Mouse (Mus musculus) forebrain, embryonic 16.5 days (tissue): ENCODE results near the gene Nedd9. TPM values are rescaled to one million over a fixed set of nuclear protein-coding genes. Genes with fewer than 3 reads are reported as not detected.

Experiments used
- ATAC-seq: fragments of 200-750 bp; cut with Nextera tagmentation; 2 replicates; pipeline ENCODE4 v1.8.0; 2017; ENCODE audit warnings: mild to moderate bottlenecking, moderate library complexity
- H3K27ac ChIP-seq: fragments of 300-500 bp; sonication (generic); 2 replicates; pipeline ENCODE4 v1.5.1; 2014; ENCODE audit warnings: low read length, control low read depth
- H3K27me3 ChIP-seq: fragments of 300-500 bp; sonication (generic); replicated peaks from 2 replicates; pipeline ENCODE4 v1.6.1; 2014; ENCODE audit warnings: low read length; ENCODE audit not compliant: control insufficient read depth, insufficient read depth
- H3K36me3 ChIP-seq: fragments of 300-500 bp; sonication (generic); 2 replicates; pipeline ENCODE4 v1.6.1; 2014; ENCODE audit not compliant: control insufficient read depth, insufficient read depth
- H3K4me1 ChIP-seq: fragments of 300-500 bp; sonication (generic); replicated peaks from 2 replicates; pipeline ENCODE4 v1.6.1; 2014; ENCODE audit warnings: low read length; ENCODE audit not compliant: control insufficient read depth, insufficient read depth
- H3K4me2 ChIP-seq: fragments of 300-500 bp; sonication (generic); 2 replicates; pipeline ENCODE4 v1.6.1; 2014; ENCODE audit warnings: mild to moderate bottlenecking, low read length, control low read depth
- H3K4me3 ChIP-seq: fragments of 300-500 bp; sonication (generic); replicated peaks from 2 replicates; pipeline ENCODE4 v1.5.1; 2014; ENCODE audit warnings: mild to moderate bottlenecking, low read length, control low read depth
- H3K9ac ChIP-seq: fragments of 300-500 bp; sonication (generic); replicated peaks from 2 replicates; pipeline ENCODE4 v1.6.1; 2014; ENCODE audit warnings: low read depth, low read length, control low read depth
- H3K9me3 ChIP-seq: fragments of 300-500 bp; sonication (generic); 2 replicates; pipeline ENCODE4 v1.6.1; 2016; ENCODE audit warnings: low read length; ENCODE audit not compliant: control insufficient read depth
- WGBS: fragments of 180-500 bp; shearing (Covaris S2); extraction: QIAGEN DNeasy Blood & Tissue Kit; methylation state at CpG from one replicate; pipeline ENCODE4 v1.1.7; 2014; 5-methylcytosine and 5-hydroxymethylcytosine counted together
- polyA plus RNA-seq: library from polyadenylated mRNA; unstranded; fragments of >200 nt; fragmentation: Nextera tagmentation; extraction: Ambion mirVana; gene quantifications from 2 replicates; pipeline ENCODE4 v1.2.1, GENCODE M21; 2015

The Nedd9 gene
- polyA plus RNA-seq, 1 experiment from 2014 or later = 23.0 TPM

DNA sequence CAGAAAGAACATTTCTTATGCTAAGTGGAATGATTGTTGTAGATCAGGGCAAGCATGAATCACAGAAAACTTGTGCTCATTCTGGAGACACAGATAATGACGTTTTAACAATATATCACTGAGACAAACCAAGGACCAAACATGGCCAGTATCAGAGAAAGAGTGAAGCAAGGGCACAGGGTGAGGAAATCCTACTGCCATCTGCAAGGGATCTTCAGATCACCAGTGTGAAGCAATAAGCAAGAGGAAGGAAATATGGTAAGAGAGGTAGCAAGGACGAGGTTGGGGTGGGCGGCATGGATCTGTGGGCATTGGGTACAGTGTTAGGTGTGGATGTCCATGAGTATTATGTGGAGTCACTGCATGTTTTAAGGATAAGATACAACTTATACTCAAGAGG lies 13.6 kb upstream of the Nedd9 start:
- Histone ChIP-seq H3K4me3 (no peak overlapping the region), H3K9me3 (no peaks in the 10 kb centered on the region), H3K27me3 (no peaks in the 10 kb centered on the region), H3K27ac (no peak overlapping the region), H3K36me3 (no peaks in the 10 kb centered on the region), H3K4me2 (no peak overlapping the region), H3K4me1 (no peaks in the 10 kb centered on the region; the same call in 1 of the 2 replicates), H3K9ac (no peak overlapping the region)
- ATAC-seq = no peak
- 91% methylated on average over 3 of the region's 3 CpGs for WGBS

- Histone ChIP-seq H3K4me2 (no peak overlapping the region), H3K27ac (no peak overlapping the region), H3K4me1 (no peaks in the 10 kb centered on the region; the same call in 1 of the 2 replicates), H3K27me3 (no peaks in the 10 kb centered on the region), H3K4me3 (no peak overlapping the region), H3K9me3 (no peaks in the 10 kb centered on the region), H3K36me3 (no peaks in the 10 kb centered on the region), H3K9ac (no peak overlapping the region)
- WGBS = 41% methylated on average over 2 of the region's 2 CpGs
- no peak for ATAC-seq
Measured at GRCm38 (mm10) chr13:41498611-41499121, 11.5 kb upstream of the Nedd9 start.

GRCm38 (mm10) chr13:41494681-41495080 lies 7.5 kb upstream of the Nedd9 start:
- ATAC-seq = no peak
- Histone ChIP-seq H3K4me1 (peaks cover 3% of the 10 kb centered on the region; the same call in 1 of the 2 replicates), H3K27ac (no peak overlapping the region), H3K4me3 (no peak overlapping the region), H3K27me3 (no peaks in the 10 kb centered on the region), H3K4me2 (no peak overlapping the region), H3K36me3 (no peaks in the 10 kb centered on the region), H3K9ac (no peak overlapping the region), H3K9me3 (no peaks in the 10 kb centered on the region)
- WGBS = 93% methylated on average over 2 of the region's 2 CpGs

GRCm38 (mm10) chr13:41491981-41492702 lies 5.0 kb upstream of the Nedd9 start:
- H3K9ac ChIP-seq = no peak overlapping the region
- peak overlapping the region; percentile 29 for H3K27ac ChIP-seq
- 68% methylated on average over 8 of the region's 8 CpGs for WGBS
- H3K4me1 ChIP-seq = 0 out of 2 replicates have a peak, but pooled peaks cover 3% of the 10 kb centered on the region
- H3K4me2 ChIP-seq = no peak overlapping the region
- peak; percentile 80 for ATAC-seq
- H3K36me3 ChIP-seq = no peaks in the 10 kb centered on the region
- H3K27me3 ChIP-seq = no peaks in the 10 kb centered on the region
- no peaks in the 10 kb centered on the region for H3K9me3 ChIP-seq
- H3K4me3 ChIP-seq = no peak overlapping the region

GRCm38 (mm10) chr13:41491522-41491921 lies 4.4 kb upstream of the Nedd9 start:
- no peaks in the 10 kb centered on the region for H3K27me3 ChIP-seq
- H3K27ac ChIP-seq = peak overlapping the region; percentile 29
- WGBS = 93% methylated on average over 7 of the region's 7 CpGs
- no peaks in the 10 kb centered on the region for H3K9me3 ChIP-seq
- no peak for ATAC-seq
- no peak overlapping the region for H3K4me2 ChIP-seq
- H3K4me1 ChIP-seq = 0 out of 2 replicates have a peak, but pooled peaks cover 3% of the 10 kb centered on the region
- H3K4me3 ChIP-seq = no peak overlapping the region
- no peak overlapping the region for H3K9ac ChIP-seq
- H3K36me3 ChIP-seq = no peaks in the 10 kb centered on the region

- no peak for ATAC-seq
- Histone ChIP-seq H3K4me3 (no peak overlapping the region), H3K9ac (no peak overlapping the region), H3K27me3 (no peaks in the 10 kb centered on the region), H3K9me3 (no peaks in the 10 kb centered on the region), H3K27ac (no peak overlapping the region), H3K36me3 (no peaks in the 10 kb centered on the region), H3K4me2 (no peak overlapping the region), H3K4me1 (0 out of 2 replicates have a peak, but pooled peaks cover 3% of the 10 kb centered on the region)
- WGBS = 85% methylated on average over 8 of the region's 8 CpGs
Measured at GRCm38 (mm10) chr13:41490282-41490681, 3.1 kb upstream of the Nedd9 start.

DNA sequence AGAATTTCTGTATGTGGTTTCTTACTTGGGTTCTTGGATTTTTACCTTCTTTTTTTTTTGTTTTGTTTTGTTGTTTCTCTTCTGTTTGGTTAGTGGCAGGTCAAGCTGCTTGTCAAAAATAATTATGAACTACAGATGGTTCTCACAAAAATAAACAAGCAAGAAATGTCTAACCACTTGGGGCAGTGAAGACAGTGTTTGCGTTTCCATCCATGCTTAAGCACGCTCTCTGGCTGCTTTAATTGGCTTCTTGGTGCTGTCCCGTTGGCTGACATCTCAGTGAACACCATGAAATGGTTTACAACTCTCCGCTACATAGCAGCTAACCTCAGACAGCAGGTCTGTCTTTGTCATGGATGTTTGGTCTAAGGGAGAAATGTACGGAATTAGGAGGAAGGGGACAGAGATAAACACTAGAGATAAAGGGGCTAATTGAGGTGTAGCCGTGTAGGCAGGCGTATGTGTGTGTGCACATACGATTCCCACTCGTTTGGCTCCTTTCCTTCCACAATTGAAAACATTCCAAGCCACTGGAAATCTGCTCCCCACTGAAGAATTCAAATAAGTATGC lies 2.6 kb upstream of the Nedd9 start:
- no peak overlapping the region for H3K4me2 ChIP-seq
- H3K27me3 ChIP-seq = no peaks in the 10 kb centered on the region
- no peaks in the 10 kb centered on the region for H3K36me3 ChIP-seq
- 50% methylated on average over 9 of the region's 9 CpGs for WGBS
- H3K27ac ChIP-seq = no peak overlapping the region
- no peaks in the 10 kb centered on the region for H3K9me3 ChIP-seq
- H3K4me3 ChIP-seq = no peak overlapping the region
- no peak for ATAC-seq
- no peak overlapping the region for H3K9ac ChIP-seq
- H3K4me1 ChIP-seq = 0 out of 2 replicates have a peak, but pooled peaks cover 3% of the 10 kb centered on the region

DNA sequence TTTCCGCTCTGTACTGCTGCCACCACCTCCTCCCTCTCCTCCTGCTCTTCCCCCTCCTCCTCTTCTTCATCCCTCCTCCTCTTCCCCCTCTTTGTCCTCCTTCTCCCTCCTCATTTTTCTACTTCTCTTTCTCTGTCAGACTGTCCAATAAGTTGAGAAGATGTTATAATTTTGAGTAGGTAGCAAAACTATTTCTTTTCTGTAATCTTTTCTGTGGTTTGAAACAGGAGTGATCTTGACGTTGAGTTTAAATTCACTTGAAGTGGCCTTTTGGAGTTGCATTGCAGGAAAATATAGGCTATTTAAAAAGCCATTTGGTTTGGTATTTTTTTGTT lies 214 bp upstream of the Nedd9 start:
- Histone ChIP-seq H3K36me3 (no peaks in the 10 kb centered on the region), H3K27me3 (no peaks in the 10 kb centered on the region), H3K4me1 (0 out of 2 replicates have a peak, but pooled peaks cover 3% of the 10 kb centered on the region), H3K9me3 (no peaks in the 10 kb centered on the region), H3K9ac (no peak overlapping the region), H3K27ac (no peak overlapping the region), H3K4me2 (no peak overlapping the region), H3K4me3 (no peak overlapping the region)
- 92% methylated on average over 2 of the region's 2 CpGs for WGBS
- ATAC-seq = no peak

DNA sequence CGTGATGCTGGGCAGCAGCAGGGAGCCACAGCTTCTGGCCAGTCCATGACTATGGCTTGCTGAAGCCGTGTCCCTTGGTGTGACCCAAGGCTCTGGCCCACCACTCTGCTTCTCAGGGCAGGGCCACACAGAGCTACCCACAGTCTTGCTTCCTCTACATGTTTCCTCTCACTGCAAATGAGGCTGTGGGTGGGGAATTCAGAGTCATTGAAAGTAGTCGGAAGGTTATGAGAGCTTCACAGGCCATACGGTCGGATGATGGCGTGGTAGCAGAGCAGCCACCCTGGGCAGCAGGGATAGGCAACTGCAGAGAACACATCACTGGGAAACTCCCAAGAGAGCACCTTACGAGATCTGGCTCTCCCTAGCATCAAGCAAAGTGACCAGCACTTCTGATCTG lies 3.2 kb downstream of the Nedd9 start:
- Histone ChIP-seq H3K4me3 (no peak overlapping the region), H3K9ac (no peak overlapping the region), H3K4me2 (no peak overlapping the region), H3K36me3 (no peaks in the 10 kb centered on the region), H3K27me3 (no peaks in the 10 kb centered on the region), H3K9me3 (no peaks in the 10 kb centered on the region), H3K27ac (no peak overlapping the region), H3K4me1 (no peaks in the 10 kb centered on the region)
- no peak for ATAC-seq
- 94% methylated on average over 7 of the region's 7 CpGs for whole genome bisulfite sequencing
